Mouse (Mus musculus): ENCODE results near the gene Ifrd1. TPM values are rescaled to one million over a fixed set of nuclear protein-coding genes. Genes with fewer than 3 reads are reported as not detected.
A peak's percentile ranks its signal among the peaks of the same experiment; 100 is the strongest.
"Not testable (repeated sequence)": the region's sequence is repeated elsewhere in the genome, so short reads cannot be mapped to it uniquely, and the experiment has no call there.

The Ifrd1 gene
- total RNA-seq, 2 experiments from 2014 or later: 110 to 126 TPM

- DNase-seq: no peak
- intact Hi-C loops (cut with DNase I): no loop called here
These were observed 45.9 kb downstream of the Ifrd1 start for GRCm38 (mm10) chr12:40202161-40203035.

GRCm38 (mm10) chr12:40200484-40201235, 47.6 kb downstream of the Ifrd1 start:
- intact Hi-C loops (cut with DNase I): no loop called here
- DNase-seq: no peak

GRCm38 (mm10) chr12:40199795-40200402, 48.4 kb downstream of the Ifrd1 start:
- intact Hi-C loops (cut with DNase I): loop anchor here (2.0 kb wide), 2 partner anchors 23 to 117 kb away; no protein-coding TSS in a partner anchor
- DNase-seq: peak; percentile 87

- intact Hi-C loops (cut with DNase I): loop anchor here (2.0 kb wide), 2 partner anchors 23 to 117 kb away; no protein-coding TSS in a partner anchor
- peak; percentile 52 to 57 for DNase-seq
These were observed 49.0 kb downstream of the Ifrd1 start, which contains the start of gene Lsmem1 for GRCm38 (mm10) chr12:40199302-40199701. TSS of gene Lsmem1 (minus strand) at chr12:40199490.

GRCm38 (mm10) chr12:40198427-40198826, 49.9 kb downstream of the Ifrd1 start:
- peak; percentile 69 to 74 for DNase-seq
- intact Hi-C loops (cut with DNase I): loop anchor here (2.0 kb wide), 2 partner anchors 22 to 116 kb away; no protein-coding TSS in a partner anchor

GRCm38 (mm10) chr12:40198019-40198418, 50.3 kb downstream of the Ifrd1 start:
- DNase-seq: no peak
- intact Hi-C loops (cut with DNase I): loop anchor here (2.0 kb wide), 2 partner anchors 21 to 115 kb away; no protein-coding TSS in a partner anchor

- intact Hi-C loops (cut with DNase I): no loop called here
- DNase-seq: peak; percentile 60 to 63
These were observed 50.8 kb downstream of the Ifrd1 start for GRCm38 (mm10) chr12:40197511-40197910.

GRCm38 (mm10) chr12:40185474-40185873, 62.8 kb downstream of the Ifrd1 start:
- DNase-seq: no peak
- intact Hi-C loops (cut with DNase I): no loop called here

- intact Hi-C loops (cut with DNase I): loop anchor here (2.0 kb wide), 1 partner anchor 22 kb away; the partner anchor contains the start of gene Lsmem1
- peak; percentile 29 to 60 for DNase-seq
These were observed 71.2 kb downstream of the Ifrd1 start for GRCm38 (mm10) chr12:40177089-40177488.

GRCm38 (mm10) chr12:40176158-40176557, 72.1 kb downstream of the Ifrd1 start:
- no peak for DNase-seq
- intact Hi-C loops (cut with DNase I): loop anchor here (2.0 kb wide), 1 partner anchor 23 kb away; the partner anchor contains the start of gene Lsmem1

- DNase-seq; intact Hi-C loops (cut with DNase I): not testable (repeated sequence)
These were observed 73.1 kb downstream of the Ifrd1 start for GRCm38 (mm10) chr12:40175171-40175570.

- no peak for DNase-seq
- intact Hi-C loops (cut with DNase I): no loop called here
These were observed 76.7 kb downstream of the Ifrd1 start for GRCm38 (mm10) chr12:40171637-40172036.

- DNase-seq: no peak
- intact Hi-C loops (cut with DNase I): no loop called here
These were observed 78.6 kb downstream of the Ifrd1 start for GRCm38 (mm10) chr12:40169675-40170074.

- peak; percentile 26 to 40 for DNase-seq
- intact Hi-C loops (cut with DNase I): loop anchor here (1.0 kb wide), 2 partner anchors 82 to 654 kb away; no protein-coding TSS in a partner anchor
These were observed 83.7 kb downstream of the Ifrd1 start for GRCm38 (mm10) chr12:40164621-40165020.

GRCm38 (mm10) chr12:40160777-40161176, 87.5 kb downstream of the Ifrd1 start:
- intact Hi-C loops (cut with DNase I): no loop called here
- no peak for DNase-seq

- no peak for DNase-seq
- intact Hi-C loops (cut with DNase I): no loop called here
These were observed 94.1 kb downstream of the Ifrd1 start for GRCm38 (mm10) chr12:40154188-40154587.

- intact Hi-C loops (cut with DNase I): no loop called here
- no peak for DNase-seq
These were observed 95.8 kb downstream of the Ifrd1 start for GRCm38 (mm10) chr12:40152353-40153069.

Data from heart, postnatal 10 days (tissue).